Mouse (Mus musculus): Measurements from ENCODE around the gene Armc9.

Armc9 gene

DNA sequence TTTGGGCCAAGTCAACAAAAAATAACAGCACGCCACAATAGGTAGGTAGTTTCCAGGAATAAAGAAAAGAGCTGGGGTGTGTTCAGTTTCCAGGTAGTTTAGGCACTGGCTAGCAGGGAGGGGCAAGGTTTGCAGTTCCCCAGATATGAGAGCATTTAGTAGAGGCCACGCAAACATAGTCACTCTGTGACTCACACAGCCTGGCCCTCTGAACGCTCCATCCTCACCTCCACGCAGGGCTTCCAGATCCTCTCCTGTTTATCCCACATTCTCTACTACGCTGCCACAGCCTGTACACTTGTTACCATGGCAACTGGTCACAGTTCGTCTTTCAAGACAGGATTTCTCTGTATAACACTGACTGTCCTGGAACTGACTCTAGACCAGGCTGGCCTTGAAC, 70.6 kb downstream of the Armc9 start:
- no peak for DNase-seq (ENCODE audit: low read depth)

DNA sequence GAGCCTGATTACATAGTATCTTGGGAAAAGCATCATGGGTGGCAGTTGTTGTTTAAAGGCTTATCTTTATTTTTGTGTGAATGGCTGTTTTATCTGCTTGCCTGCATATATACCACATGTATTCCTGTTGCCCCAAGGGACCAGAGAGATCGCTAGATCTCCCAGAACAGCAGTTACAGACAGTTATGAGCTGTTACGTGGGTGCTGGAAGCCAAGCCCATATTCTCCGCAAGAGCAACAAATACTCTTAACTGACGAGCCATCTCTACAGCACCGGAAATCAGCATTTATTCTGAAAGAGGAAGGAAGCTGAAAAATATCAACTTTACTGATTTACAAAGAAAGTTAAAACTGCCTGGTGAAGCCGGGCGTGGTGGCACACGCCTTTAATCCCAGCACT, 74.1 kb downstream of the Armc9 start:
- peak; percentile 65 for DNase-seq (ENCODE audit: low read depth)

DNA sequence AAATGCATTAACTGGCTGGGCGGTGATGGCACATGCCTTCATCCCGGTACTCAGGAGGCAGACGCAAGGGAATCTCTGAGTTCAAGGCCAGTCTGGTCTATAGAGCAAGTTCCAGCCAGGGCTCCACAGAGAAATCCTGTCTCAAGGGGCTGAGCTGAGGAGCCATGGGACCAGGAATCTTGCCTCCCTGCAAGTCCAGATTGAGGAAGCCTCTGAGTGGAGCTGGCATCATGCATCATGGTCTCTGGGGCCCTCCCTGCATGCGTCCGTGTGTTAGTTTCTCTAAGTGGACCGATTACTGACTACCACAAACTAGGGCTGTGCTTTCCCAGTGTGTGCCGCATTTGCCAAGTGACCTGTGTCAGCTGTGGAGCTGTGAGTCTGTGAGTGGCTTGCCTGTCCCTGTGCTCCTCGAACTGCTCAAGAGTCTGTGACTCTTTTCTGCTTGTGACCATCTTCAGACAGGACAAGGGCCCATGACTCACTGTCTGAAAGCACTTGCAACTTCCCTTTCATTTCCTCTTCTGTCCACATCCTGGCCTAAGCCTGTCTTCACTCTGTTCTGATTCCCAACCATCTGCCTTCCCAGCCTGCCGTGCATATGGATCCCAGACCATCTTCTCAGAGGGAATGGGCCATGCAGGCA, 74.7 kb downstream of the Armc9 start:
- DNase-seq (ENCODE audit: low read depth): peak; percentile 19

DNA sequence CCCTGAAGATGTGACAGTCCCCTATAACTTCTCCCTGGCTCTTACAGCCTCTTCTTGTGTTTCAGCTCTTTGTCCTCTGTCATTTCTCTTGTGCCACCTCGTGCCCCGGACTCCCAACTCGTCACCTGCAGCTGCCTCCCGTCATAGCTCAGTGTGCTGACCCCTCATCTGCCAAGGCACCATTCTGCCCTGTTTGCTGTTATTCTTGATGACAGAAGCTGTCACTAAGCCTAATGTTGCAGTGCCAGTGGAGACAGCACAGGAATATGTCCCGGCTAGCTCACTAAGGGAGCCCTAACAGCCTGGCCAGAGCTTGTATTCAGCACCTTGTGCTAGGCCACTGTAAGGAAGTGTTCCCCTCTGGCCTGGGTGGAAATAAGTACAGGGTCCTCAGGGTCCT, 78.1 kb downstream of the Armc9 start:
- no peak for DNase-seq (ENCODE audit: low read depth)

DNA sequence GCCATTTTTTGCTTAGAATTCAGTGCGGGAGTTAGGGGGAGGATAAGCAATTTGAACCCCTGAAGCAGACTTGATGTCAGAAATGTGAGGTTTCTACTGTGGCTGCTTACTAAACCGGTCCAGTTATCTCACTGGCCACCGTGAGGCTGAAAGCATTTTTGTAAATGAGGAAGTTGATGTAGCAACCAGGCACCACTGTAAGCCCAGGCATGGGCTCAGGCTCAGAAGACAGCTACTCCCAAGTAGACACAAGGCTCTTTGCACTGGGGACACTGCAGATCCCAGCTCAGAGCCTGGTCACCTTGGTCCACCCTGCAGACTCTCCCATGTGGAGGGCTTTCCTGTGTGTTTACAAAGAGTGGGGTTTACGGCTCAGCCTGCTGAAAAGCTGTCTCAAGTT, 79.2 kb downstream of the Armc9 start:
- DNase-seq (ENCODE audit: low read depth): no peak

DNA sequence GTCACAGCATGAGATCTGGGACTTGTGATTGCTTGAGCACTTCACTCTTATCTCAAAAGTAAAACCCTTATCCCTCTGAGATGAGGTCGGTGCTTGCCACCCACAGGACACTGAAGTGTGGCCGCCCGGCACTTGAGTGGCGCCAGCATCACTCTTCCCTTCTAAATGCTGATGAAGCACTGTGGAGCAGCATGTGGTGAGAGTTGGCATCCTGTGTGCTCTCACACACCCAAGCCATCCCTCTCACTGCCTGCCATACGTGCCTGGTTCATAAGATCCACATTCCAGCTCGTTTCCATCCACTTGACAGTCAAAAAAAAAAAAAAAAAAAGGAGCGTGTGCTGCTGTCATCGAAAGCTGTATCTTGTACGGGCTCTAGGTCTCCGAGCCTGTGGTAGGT, 80.5 kb downstream of the Armc9 start:
- DNase-seq (ENCODE audit: low read depth): no peak

DNA sequence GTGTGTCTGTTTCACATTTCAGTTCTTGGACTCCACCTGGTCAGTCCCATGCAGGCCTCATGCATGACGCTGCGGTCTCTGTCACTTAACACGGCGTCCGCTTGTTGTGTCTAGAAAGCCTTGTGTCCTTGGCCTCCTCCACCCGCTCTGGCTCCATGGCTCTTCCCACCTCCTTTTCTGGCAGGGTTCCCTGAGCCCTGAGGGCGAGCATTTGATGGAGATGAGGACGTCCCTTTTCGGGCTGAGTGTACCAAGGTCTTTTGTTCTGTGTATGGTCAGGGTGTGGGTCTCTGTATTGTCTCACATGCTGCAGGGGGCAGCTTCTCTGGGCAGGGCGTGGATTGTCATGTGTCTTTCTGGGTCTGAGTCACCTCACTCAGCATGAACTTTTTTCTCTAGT, 81.9 kb downstream of the Armc9 start:
- no peak for DNase-seq (ENCODE audit: low read depth)

DNA sequence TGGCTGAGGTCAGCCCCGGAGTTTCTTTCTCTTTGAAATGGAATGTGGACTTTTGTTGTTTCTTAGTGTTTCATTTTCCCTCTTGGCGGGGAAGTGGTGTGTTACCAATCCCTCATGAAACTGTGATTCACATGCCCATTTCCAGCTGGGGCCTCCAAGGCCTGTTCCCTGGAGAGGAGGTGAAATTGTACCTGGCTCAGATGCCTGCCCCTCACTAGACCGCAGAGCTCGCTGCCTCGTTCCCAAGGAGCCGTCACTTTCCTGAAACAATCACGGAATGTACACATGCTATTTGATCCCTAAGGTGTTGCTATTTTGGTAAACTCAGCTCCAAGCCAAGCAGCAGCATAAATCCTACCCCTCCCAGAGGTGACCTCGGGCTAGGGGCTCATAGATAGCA, 84.4 kb downstream of the Armc9 start:
- no peak for DNase-seq (ENCODE audit: low read depth)

DNA sequence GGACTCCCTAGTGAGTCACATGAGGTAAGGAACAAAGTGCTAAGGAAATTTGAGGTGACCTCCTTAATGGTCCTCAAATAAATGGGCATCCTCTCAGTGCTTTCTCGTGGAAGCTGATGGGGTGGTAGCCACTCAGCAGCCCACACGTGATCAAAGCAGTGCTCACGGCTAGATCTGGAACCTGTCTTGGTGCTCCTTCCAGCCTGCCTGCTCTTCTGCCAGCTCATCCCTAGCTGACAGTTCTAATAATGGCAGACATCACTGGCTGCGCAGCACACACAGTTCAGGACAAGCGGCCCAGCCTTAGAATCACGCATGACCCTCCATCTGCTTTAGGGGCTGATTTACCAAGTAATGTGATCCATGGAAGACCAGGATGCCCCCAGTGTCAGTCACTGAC, 85.3 kb downstream of the Armc9 start:
- no peak for DNase-seq (ENCODE audit: low read depth)

DNA sequence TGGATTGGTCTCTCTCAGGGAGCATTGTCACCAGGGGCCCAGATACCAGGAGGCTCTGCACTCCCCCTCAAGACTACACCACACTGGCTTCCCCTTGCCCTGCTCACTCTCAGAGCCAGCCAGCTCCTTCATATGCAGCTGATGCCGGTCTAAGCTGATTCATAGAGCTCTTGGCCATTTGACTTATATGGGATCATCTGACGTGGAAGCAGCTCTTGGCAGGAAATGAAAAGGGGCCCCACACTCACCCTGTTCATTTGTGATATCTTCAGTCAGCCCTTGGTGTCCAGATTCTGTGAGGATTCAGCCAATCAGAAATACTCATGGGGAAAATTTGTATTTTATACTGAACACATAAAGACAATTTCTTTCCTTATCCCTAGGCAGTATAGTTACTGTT, 86.4 kb downstream of the Armc9 start:
- DNase-seq (ENCODE audit: low read depth): no peak

DNA sequence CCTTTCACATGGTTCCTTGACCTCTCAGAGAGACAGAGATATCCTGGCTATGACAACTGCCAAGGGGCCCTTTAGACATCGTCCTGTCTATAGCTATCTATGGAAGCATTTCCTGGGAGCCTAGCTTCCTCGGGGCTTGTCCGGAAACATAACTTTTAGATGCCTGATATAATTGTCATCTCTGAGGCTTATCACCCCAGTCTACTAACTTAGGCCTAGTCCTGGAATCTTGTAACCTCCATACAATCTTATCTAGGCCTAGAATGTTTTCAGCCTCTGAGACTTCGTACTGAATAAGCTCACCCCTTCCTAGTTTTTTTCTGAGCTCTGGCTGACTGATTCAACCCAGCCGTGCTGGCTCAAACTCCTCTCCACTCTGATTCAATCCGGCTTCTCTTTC, 88.9 kb downstream of the Armc9 start:
- DNase-seq (ENCODE audit: low read depth): no peak

DNA sequence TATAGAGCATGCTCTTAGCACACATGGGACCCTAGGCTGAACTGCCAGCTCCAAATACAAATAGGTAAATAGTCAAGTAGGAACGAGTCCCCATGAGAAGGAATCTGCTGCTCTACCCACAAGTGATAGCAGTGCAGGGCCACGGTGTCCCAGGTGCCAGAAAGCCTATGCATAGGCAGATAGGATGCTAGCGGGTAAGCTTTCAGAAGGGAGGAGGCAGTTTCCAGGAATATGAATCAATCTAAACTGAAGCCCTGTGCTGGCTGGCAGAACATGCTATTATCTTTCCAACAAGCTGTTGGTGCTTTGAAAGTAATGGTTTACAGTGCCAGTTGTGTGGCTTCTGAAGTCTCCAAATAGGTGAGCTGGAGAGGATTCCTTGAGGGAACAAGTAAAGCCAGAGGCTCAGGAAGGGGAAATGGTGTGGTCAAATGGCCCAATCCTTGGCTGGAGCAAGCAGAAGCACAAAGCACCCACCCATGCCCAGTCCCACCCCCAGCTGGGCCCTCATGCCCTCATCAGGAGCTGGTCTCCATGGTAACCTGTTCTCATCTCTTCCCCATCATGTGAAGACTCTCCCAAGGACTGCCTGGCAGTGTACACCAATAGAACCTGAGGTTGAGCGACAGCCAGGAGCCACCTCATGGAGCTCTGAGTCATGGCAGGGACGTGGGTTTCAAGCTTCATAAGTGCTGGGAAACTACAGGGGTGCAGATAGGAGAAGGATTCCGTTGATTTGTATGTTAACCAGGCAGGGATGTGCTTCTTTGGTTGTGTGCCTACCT, 90.9 kb downstream of the Armc9 start:
- no peak for DNase-seq (ENCODE audit: low read depth)

DNA sequence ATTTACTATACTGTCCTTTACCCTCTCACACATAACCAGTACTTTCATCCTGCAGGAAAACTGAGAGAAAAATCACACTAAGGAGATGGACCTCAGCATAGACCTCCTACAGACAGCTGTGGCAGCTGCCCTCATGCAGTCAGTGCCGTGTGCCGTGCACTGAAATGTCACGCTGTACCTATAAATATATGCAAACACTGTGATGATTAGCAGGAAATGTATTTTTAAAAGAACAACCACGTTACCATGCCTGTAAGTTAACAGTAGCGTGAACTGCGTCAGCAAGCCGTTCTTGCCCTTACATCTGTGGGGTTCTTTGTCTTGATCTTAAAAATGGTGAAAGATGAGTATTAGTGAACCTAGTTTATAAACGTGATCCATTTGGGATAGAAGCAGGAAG, 98.8 kb downstream of the Armc9 start:
- no peak for DNase-seq (ENCODE audit: low read depth)

DNA sequence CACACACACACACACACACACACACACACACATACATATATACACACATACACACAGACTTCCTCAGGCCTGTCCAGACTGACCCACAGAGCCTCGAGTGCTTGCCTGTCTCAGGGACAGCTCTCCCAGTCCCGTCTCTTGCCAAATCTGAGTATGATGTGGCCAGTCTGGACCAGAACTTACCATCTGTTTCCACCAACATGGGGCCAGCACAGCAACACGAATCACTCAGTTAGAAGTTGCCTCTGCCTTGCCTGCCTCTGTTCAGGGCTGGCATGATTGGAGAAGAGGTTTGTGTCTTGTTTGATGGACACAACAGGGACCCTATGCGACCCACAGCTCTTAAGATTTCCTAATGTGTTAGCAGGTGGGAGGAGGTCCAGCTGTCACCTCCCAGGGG, 101.7 kb downstream of the Armc9 start:
- no peak for DNase-seq (ENCODE audit: low read depth)

DNA sequence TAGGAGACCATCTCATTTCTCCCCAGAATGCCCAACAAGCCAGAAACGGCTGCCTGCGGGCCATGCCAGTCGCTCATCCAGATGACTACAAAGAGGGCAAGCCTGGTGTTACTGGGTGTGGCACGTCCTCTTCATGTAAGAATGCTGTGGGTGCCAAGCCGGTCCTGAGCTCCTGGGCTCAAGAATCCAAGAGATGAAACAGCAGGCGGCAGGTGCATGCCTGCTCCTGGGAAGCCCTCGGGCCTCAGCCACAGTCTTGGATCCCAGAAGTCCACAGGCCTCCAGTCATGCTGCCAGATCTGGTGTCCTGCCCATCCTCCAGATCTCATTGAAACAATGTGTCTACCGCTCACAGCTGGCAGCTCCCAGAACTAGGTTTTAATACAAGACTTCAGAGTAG, 102.6 kb downstream of the Armc9 start:
- DNase-seq (ENCODE audit: low read depth): no peak

DNA sequence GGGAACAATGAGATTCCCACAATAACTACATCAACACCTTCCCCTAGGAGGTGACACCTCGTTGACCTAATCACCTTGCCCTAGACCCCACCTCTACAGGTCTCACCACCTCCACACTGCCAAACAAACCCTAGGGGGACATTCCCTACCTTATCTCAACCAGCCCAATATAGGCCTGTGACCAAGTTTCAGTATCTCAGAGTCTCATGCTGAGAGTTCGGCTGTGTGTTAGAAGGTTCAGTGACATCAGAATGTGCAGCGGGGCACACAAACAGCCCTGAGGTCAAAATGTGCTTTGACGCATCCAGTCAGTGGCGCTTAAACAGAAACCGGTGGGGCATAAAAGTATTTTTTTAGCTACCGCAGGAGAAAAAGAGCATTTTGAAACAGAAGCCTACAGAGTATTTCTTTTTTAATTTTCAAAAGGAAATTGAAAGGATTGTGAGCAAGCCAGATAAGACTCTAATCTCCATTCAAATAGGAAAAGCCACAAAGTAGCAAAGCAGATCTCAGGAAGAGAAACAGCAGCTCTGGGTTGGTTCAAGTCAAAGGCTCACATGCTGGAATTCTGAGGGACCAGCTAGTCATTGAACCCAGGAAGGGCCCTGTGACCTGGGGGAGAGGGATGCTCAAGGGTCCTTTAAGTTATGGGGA, 103.7 kb downstream of the Armc9 start:
- DNase-seq (ENCODE audit: low read depth): no peak

DNA sequence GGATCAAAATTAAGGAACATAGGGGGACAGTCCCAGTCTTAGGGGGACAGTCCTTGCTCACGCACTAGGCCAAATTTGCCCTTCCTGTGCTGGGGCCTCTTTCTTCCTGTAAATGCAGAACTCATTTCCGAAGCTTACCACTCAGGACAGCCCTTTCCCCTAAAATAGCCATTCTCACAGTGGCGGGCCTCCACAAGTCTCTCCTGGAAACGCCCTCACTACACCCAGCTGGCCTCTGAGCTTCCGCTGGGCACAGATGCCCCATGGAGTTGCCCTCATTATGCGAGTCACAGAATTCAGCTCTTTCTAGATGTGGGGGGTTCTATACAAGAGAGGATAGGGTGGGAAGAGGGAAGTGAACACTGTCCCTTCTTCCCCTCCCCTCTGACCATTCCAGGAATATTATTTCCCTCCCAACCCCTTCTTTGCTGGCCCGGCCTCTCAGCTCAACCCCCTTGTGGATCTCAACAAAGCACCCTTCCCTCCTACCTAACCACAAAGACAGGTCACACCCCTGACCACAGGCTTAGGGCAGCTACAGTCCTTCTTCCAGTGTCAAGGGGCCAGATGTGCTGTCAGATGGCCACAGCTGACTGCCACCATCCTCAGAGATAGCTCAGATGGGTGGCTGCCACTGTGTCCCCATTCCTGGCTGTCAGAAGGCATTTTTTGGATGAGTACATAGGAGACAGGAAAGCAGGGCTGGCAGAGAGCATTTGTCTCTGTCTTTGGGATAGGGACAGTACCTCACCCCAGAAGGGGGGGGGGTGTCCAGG, 109.2 kb downstream of the Armc9 start:
- no peak for DNase-seq (ENCODE audit: low read depth)

DNA sequence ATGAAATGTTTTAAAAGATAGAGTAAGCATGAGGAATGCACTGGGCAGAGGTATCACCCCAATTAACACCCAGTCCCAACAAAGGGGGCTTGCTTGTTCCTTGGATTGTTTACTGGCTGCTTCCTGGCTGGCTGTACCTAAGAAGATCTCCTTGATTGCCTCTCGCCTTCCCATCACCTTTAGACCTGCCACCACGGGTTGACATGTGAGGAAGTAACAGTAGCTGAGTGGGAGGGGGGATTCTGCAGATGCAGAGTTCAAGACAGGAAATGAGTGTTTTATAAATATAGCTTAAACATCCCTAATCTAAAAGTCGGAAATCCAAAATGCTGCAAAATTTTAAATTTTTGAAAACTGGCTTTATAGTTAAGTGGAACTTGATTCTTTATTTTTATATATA, 110.5 kb downstream of the Armc9 start:
- peak; percentile 19 for DNase-seq (ENCODE audit: low read depth)

DNA sequence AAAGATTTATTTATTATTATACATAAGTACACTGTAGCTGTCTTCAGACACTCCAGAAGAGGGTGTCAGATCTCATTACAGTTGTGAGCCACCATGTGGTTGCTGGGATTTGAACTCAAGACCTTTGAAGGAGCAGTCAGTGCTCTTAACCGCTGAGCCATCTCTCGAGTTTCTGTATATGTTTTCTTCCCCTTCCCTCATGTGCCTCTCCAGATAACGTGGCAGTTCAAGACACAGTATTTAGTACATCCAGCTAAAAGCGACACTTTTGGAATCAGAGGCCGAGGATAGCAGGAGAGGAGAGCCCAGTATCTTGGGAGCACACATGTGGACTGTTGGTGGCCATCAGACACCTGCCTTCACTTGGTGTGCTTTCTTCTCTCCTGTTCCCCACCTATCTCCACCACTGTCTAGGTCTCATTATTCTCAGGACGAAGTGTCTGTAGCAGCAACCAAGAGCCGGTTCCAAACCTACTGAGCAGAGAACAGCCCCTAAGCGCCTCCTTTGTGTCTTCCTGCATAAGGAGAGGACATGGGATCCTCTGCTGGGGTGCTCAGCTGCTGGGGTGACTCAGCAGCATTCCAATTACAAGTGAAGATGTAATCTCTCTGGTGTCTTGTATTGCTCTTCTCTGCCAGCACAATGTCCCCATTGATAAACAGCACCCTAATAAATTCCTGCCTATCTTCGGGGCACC, 114.1 kb downstream of the Armc9 start:
- DNase-seq (ENCODE audit: low read depth): no peak

DNA sequence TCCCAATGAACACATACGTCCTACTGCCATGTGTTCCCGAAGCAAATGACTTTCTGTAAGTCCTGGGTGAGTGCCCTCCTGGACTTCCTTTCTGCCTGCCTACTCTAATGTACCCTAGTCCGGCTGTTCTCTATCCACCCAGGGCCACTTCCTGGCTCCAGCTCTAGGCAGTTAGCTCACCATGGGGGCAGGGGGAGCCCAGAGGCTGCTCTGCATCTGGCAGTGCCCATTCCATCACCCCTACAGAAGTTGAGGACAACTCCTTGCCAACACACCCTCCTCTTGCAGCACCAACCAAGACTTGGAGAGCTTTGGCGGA, 114.6 kb downstream of the Armc9 start:
- DNase-seq (ENCODE audit: low read depth): no peak

DNA sequence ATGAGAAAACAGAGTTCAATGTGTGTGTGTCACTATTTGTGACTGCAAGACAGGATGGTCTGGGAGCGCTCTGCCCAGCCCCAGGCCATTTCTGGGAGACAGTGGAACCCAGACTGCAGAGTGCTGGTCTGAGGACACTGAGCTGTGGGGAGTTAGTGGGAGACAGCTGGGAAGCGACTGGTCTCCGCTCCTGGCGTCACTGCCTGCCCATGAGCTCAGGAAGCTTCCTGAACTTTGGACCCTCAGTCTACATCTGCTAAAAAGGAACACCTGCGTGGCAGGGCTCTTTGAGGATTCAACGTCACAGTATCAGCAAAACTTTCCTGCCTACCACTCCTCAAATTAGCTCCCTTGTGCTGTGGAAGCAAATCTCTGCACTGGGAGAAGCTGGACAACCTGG, 117.1 kb downstream of the Armc9 start:
- no peak for DNase-seq (ENCODE audit: low read depth)

DNA sequence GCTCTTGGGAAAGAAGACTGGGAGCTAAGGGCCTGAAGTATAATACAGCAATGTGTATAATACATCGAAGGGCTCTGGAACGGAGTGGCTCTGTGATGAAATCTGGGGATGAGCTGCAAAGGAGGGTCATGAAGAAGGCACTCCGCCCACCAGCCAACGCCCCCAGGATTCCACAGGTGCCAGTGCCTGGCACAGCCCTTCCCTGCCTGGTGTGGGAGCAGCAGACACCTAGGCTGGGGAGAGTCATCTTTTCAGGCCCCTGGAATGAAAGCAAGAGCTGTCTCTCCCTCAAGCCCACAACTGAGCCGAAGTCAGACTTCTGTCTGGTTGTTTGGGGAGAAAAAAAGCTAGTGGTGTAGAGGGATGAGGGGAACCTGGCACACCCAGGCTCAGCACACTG, 122.5 kb downstream of the Armc9 start:
- DNase-seq (ENCODE audit: low read depth): no peak
